Mouse (Mus musculus): Measurements from ENCODE around the gene Sept9. TPM values are rescaled to one million over a fixed set of nuclear protein-coding genes. Genes with fewer than 3 reads are reported as not detected.
"Not testable (repeated sequence)": the region's sequence is repeated elsewhere in the genome, so short reads cannot be mapped to it uniquely, and the experiment has no call there.

Gene Sept9
- total RNA-seq, 2 experiments from 2014 or later: 31.9 to 33.4 TPM

DNA sequence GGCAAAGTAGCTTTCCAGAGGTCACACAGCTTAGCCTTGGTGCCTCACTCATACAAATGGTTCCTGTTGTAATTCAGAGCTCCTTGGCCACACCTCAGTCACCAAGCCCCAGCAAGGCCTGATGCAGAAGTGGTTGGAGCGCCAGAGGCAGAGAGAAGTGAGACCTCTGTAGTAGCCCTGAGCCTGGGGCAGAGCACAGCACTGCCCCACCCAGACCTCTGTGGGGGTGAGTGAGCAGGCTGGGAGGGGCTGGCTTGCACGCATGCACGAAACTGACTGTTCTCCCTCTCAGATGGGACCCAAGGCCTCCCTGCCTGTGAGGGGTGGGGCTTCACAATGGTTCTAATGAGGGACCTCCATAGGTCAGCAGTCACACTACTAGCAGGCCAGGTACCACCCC lies 121.0 kb downstream of the Sept9 start:
- no peak for ATAC-seq (replicated peaks; ENCODE audit: low FRiP score, poor library complexity, severe bottlenecking)

GRCm38 (mm10) chr11:117321311-117321971 lies 122.0 kb downstream of the Sept9 start:
- ATAC-seq (replicated peaks; ENCODE audit: low FRiP score, poor library complexity, severe bottlenecking): no peak

DNA sequence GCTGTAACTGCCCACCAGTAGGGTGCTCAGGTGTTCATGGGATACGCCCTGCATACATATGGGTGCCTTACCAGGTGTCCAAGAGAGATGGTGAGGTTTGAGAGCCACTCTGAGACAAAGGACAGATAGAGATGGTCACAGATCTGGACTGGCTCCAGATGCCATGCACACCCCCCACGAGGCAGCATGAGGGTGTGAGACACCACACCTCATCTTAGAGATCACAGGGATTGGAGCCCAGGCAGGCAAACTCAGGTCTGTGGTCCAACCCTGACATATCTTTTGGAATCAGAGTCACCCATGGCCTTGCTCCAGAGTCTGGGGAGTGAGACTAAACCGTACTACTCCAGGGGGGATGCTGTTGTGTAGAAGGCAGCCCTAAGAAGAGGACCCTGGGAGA lies 122.8 kb downstream of the Sept9 start:
- no peak for ATAC-seq (replicated peaks; ENCODE audit: low FRiP score, poor library complexity, severe bottlenecking)

DNA sequence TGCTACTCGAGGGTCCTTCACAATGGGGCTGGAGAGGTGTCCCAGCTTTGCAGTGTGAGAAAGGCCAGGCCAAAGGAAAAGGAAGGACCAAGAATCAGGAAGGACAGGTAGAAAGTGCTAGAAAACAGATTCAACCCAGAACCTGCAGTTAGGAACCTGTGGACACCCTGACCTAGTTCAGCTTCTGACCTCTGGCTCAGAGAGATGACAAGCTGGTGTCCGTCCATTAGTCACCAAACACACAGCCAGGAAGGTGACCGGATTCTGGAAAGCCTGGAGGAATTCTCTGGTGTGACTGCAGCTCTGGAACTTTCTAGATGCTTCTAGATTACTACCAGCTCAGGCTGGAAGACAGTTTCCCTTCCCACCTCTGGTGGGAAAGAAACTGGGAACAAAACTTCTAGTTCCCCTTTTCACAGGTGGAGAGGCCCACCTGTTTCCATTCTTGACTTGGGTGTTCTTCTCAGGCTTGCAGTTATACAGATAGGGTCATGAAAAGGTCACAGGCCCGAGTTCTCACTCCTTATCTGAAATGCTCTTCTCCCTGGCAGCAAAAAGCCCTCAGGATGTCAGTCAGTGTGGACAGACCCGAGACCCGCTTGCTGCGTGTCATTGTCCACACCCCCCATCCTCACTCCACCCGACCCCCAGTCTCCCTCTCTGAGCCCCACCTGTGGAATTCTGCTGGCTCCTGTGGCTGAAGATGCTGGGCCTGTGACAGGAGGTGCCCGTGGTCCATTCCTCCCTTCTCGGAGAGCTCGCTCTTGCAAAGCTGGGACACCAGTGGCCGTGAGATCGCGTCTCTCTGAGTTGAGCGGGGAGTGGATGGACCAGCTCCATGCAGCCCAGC lies 123.5 kb downstream of the Sept9 start:
- no peak for ATAC-seq (replicated peaks; ENCODE audit: low FRiP score, poor library complexity, severe bottlenecking)

DNA sequence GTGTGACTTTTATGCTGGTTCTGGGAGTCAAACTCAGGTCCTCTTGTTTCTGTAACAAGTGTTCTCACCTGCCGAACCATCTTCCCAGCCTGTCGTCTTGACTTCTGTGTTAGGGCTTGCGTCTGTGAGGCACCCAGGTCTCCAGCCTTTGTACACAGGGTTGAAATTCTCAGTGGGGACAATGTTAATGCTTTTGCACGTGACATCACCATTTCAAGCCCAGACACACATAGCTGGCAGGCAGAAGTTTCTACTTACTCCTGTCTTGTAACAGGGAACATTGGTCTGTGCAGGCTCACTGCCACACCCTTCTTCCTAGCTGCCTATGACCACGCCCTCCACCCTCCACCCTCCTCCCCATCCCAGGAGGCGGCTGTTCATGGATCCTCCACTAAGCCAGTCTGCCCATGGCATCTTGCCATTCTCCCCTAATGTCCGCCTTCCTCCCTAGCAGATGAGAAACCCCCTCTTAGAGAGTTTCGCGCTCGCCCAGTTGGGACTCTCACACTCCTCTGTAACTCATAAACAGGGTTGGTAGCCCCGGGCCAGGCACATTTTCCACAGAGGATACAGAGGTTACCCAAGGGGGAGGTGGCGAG lies 124.6 kb downstream of the Sept9 start:
- ATAC-seq (replicated peaks; ENCODE audit: low FRiP score, poor library complexity, severe bottlenecking): no peak

- not testable (repeated sequence) for ATAC-seq (replicated peaks; ENCODE audit: low FRiP score, poor library complexity, severe bottlenecking)
Observed at GRCm38 (mm10) chr11:117324718-117325117, 125.3 kb downstream of the Sept9 start.

- no peak for ATAC-seq (replicated peaks; ENCODE audit: low FRiP score, poor library complexity, severe bottlenecking)
Observed at GRCm38 (mm10) chr11:117325131-117325467, 125.6 kb downstream of the Sept9 start.

DNA sequence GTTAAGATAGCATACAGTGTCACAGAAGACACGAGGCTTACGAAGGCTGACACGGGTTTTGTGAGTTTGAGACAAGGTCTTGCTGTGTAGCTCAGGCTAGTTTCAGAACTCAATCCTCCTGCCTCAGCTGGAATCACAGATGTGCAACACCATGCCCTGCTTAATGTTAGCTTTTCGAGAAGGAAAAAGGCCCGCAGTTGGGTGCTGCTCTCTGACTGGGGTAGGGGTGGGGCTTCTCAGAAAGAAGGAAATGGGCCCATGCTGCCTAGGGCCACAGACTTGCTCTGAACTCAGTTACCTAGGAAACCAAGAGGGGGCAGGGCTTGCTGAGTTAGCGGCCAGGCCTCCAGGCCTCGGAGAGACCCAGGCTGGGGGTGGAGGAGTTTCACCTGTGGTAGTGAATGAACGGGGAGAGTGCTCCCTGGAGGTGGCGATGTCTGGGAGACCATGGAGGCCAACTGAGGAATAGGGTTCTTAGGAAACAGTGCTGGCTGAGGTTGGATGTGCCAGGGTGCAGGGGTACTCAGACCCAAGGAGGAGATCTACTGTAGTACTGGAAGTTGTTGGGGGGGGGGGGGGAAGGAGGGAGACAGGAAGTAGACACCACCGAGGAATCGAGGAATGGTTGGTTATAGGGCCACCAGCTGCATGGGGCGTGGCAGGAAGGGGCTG lies 126.1 kb downstream of the Sept9 start:
- no peak for ATAC-seq (replicated peaks; ENCODE audit: low FRiP score, poor library complexity, severe bottlenecking)

DNA sequence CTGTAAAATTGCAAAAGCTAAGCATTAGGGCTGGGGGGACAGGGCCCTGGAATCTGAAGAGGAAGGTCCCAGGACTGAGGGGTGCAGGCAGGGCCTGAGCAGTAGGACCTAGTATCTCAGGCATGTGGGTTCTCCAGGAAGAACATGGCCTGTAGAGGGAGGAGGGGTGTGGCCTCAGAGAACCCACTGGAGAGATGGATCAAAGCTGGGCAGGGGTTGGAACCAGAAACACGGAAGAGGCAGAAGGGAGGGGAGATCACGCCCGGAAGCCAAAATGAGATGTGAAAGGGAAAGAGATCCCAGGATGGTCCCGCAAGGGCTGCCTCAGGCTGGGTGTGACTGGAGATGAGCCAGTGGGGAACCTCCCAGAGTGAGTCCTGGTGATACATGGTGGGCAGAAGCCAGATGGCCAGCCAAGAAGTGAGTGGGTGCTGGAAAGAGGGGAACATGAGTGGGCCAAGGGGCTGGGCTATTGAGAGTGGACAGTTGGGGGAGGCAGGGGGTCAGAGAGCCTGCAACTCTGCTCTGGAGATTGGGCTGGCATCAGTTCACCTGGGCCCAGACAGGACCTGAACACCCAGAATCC lies 126.8 kb downstream of the Sept9 start:
- ATAC-seq (replicated peaks; ENCODE audit: low FRiP score, poor library complexity, severe bottlenecking): no peak

GRCm38 (mm10) chr11:117326867-117327600 lies 127.6 kb downstream of the Sept9 start:
- ATAC-seq (replicated peaks; ENCODE audit: low FRiP score, poor library complexity, severe bottlenecking): no peak

GRCm38 (mm10) chr11:117327633-117328032 lies 128.2 kb downstream of the Sept9 start:
- ATAC-seq (replicated peaks; ENCODE audit: low FRiP score, poor library complexity, severe bottlenecking): no peak

DNA sequence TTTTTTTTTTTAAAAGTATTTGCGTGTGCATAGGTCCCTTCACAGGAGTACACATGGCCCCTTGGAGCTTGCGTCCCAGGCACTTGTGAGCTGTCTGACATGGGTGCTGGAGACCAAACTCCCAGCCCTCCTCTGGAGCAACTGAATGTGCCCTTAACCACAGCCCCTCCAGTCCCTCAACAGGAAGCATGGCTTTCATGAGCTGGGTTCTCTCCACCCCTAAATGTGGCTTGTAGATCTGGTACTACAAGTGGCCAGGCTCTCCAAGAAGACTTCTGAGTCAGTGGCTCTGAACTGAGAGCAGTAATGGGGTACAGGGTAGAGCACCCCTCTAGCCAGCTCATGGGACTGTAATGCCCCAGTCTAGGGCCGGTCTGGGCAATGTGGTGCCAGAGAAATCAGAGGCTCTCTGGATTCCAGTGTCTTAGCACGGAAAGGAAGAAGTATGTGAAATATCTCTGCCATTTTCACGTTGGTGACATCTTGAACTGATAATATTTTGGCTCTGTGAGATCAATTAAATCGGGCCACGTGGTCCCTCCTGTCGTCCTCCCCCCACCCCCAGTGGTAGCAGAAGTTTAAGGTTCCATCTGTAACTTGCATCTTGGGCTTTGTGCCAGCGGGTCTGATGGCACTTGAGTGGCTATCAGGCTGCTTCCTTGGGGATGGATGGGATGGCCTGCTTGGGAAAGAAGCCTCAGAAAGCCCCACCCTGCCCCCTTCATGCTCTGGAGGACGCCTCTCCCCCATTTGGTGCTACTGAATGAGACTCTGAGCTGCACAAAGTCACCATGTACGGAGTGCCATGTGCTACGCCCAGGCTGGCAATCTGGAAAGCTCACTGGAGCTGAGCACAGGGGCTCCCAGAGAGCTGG lies 130.9 kb downstream of the Sept9 start:
- no peak for ATAC-seq (replicated peaks; ENCODE audit: low FRiP score, poor library complexity, severe bottlenecking)

- ATAC-seq (replicated peaks; ENCODE audit: low FRiP score, poor library complexity, severe bottlenecking): no peak
Observed at GRCm38 (mm10) chr11:117330951-117331254, 131.4 kb downstream of the Sept9 start.

DNA sequence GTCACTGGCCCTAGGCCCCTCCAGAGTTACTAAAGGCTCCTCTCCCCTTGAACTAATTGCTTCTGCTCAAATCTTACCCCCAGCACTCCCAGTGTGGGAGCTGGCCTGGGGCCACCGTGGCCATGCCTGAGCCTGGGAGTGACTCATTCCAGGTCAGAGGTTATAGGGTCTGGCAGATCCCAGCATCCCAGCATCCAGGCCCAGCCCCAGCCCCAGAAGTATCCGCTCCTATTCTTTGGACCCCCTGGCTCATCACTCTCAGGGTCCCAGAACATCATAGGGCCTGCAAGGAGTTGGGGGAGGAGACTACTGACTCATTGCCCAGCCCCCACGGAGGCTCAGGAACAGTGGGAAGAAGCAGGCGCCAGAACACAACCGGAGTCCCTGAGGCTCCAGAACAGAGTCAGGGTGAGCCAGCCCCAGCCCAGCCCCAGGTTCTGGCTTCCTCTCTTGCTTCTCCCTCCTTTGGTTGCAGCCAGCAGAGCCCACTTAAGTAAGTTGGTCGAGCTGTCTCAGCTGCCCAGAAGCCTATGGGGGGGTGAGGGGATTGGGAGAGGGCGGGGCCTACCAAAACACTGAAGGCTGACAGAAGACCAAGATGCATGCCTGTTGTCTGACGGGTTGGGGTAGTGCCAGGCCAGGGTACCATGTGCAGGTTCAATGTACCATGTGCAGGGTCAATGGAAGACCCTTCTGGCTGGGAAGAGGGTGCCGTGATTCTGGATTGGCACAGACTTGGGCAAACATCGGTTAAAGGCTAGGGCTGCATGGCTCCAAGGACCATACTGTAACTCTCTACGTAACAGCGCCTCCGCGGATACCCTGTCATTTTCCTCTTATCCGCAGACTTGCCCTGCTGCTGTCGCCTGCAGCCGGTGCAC lies 132.1 kb downstream of the Sept9 start:
- no peak for ATAC-seq (replicated peaks; ENCODE audit: low FRiP score, poor library complexity, severe bottlenecking)

GRCm38 (mm10) chr11:117332242-117333149 lies 133.0 kb downstream of the Sept9 start:
- no peak for ATAC-seq (replicated peaks; ENCODE audit: low FRiP score, poor library complexity, severe bottlenecking)

DNA sequence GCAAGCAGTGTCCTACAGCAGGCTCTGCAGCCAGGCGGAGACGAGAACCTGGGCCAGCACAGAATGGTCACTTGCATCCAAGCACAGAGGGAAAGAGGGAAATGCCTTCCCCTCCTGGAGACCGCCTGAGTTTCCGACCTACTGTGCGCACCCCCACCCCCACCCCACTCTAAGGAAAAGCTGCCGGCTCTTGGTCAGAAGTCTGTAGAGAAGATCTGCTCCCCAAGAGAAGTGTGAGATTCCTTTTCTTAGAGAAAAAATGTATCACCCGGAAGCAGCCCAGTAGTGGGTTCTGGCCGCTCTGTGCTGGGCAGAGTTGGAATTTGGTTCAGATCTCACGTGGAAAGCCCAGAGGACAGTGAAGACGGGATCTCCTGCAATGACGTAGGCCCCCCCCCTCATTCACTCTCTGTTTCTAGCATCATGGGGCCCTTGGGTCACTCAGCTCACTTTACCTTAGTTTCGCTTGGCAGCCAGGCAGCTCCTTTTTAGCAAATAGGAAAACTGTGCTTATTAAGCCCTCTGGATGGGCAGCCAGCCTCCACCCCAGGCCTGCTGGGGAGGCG lies 133.8 kb downstream of the Sept9 start:
- ATAC-seq (replicated peaks; ENCODE audit: low FRiP score, poor library complexity, severe bottlenecking): no peak

Data from erythroblast, adult 5-6 weeks (primary cell).